Mouse (Mus musculus) kidney, embryonic 15.5 days (tissue): Measurements from ENCODE around the gene Klhl18. TPM values are rescaled to one million over a fixed set of nuclear protein-coding genes. Genes with fewer than 3 reads are reported as not detected.
A peak's percentile ranks its signal among the peaks of the same experiment; 100 is the strongest.
"Not testable (repeated sequence)": the region's sequence is repeated elsewhere in the genome, so short reads cannot be mapped to it uniquely, and the experiment has no call there.

Experiments used
- ATAC-seq: fragments of 200-750 bp; cut with Nextera tagmentation; replicated peaks from 2 replicates; pipeline ENCODE4 v1.8.0; 2017; ENCODE audit warnings: moderate TSS enrichment; ENCODE audit not compliant: low FRiP score
- H3K27ac ChIP-seq: fragments of 300-500 bp; sonication (generic); 2 replicates; pipeline ENCODE4 v1.5.1; 2015; ENCODE audit warnings: mild to moderate bottlenecking, inconsistent platforms
- H3K27me3 ChIP-seq: fragments of 300-500 bp; sonication (generic); 2 replicates; pipeline ENCODE4 v1.6.1; 2015; ENCODE audit warnings: inconsistent platforms
- H3K36me3 ChIP-seq: fragments of 300-500 bp; sonication (generic); 2 replicates; pipeline ENCODE4 v1.6.1; 2015; ENCODE audit warnings: inconsistent platforms
- H3K4me1 ChIP-seq: fragments of 300-500 bp; sonication (generic); 2 replicates; pipeline ENCODE4 v1.6.1; 2015; ENCODE audit warnings: inconsistent platforms
- H3K4me2 ChIP-seq: fragments of 300-500 bp; sonication (generic); 2 replicates; pipeline ENCODE4 v1.6.1; 2015; ENCODE audit warnings: moderate library complexity, mild to moderate bottlenecking, inconsistent platforms
- H3K4me3 ChIP-seq: fragments of 300-500 bp; sonication (generic); replicated peaks from 2 replicates; pipeline ENCODE4 v1.5.1; 2015; ENCODE audit warnings: mild to moderate bottlenecking, inconsistent platforms
- H3K9ac ChIP-seq: fragments of 300-500 bp; sonication (generic); 2 replicates; pipeline ENCODE4 v1.6.1; 2015; ENCODE audit warnings: mild to moderate bottlenecking, inconsistent platforms
- H3K9me3 ChIP-seq: fragments of 300-500 bp; sonication (generic); replicated peaks from 2 replicates; pipeline ENCODE4 v1.6.1; 2016; ENCODE audit warnings: inconsistent platforms
- WGBS: fragments of 180-500 bp; shearing (Covaris S2); methylation state at CpG from one replicate; pipeline ENCODE4 v1.1.7; 2015; ENCODE audit warnings: mixed read lengths; 5-methylcytosine and 5-hydroxymethylcytosine counted together
- polyA plus RNA-seq: library from polyadenylated mRNA; unstranded; fragments of >200 nt; fragmentation: Nextera tagmentation; extraction: Ambion mirVana; gene quantifications from 2 replicates; pipeline ENCODE4 v1.2.1, GENCODE M21; 2015

The Klhl18 gene
- polyA plus RNA-seq, 1 experiment from 2014 or later, result 10.5 TPM

DNA sequence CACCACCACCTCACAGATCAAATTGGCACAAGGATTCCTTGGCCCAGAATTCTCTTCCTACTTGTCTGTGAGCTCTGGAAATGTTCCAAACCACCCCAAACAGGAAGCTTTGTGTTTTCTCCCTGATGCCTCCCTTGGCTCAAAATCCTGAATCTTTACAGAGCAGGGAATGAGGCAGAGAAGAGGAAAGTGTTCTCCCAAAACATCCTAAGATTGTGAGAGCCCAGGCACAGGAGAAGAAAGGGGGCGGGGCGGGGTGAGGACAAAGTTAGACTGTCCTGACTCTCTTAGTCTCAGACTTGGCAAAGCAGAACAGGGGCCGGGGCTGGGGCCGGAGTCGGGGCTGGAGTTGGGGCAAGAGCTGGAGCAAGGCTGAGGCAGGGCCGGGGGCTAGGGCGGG lies 63.6 kb downstream of the Klhl18 start:
- no peak for ATAC-seq
- Histone ChIP-seq H3K4me2 (no peak overlapping the region), H3K4me3 (no peak overlapping the region), H3K9ac (no peak overlapping the region), H3K36me3 (no peaks in the 10 kb centered on the region), H3K9me3 (no peaks in the 10 kb centered on the region), H3K27ac (no peak overlapping the region), H3K4me1 (peaks cover 8% of the 10 kb centered on the region), H3K27me3 (no peaks in the 10 kb centered on the region)
- WGBS, result 72% methylated on average over 7 of the region's 7 CpGs

DNA sequence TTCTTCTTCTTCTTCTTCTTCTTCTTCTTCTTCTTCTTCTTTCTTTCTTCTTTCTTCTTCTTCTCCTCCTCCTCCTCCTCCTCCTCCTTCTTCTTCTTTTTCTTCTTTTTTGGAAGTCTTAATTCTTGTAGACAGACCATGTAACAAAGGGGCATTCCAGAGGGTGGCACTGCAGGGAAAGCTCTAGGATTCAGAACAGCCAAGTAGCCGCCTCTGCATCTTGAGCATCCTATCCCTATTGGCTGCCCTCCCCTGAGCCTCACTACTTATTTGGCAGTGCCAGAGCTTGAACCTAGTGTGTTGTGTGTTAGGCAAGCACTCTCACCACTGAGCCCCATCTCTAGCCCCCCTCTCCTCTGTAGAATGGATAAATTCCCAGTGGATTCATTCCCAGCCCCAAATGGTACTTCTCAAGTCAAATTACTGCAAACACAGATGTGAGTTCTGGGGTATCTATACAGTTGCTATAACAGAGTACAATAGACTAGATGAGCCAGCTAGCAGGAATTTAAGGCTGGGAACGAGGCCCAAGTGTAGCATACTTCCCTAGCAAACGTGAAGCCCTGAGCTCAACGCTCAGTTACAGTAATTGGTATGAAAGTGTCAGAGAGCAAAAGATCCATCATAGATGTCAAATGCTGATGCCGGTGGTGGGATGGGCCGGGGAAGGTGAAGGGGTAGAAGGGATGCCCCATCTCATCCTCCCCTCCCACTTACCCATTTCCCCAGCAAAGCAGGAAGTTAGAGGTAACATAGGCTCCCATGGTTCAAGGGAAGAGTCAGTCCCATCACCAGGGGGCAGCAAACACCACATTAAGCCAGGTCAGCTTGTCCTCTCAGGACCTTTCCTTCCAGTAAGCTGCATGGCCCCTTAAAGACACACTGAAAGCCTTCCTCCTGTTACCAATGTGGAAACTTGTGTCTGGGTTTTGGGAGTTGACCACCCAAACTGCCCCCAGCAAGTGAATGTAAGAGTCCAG lies 65.3 kb downstream of the Klhl18 start:
- peaks cover 16% of the 10 kb centered on the region for H3K4me1 ChIP-seq
- H3K9me3 ChIP-seq, result no peaks in the 10 kb centered on the region
- H3K4me3 ChIP-seq, result no peak overlapping the region
- no peaks in the 10 kb centered on the region for H3K27me3 ChIP-seq
- no peak overlapping the region for H3K4me2 ChIP-seq
- H3K9ac ChIP-seq, result no peak overlapping the region
- H3K27ac ChIP-seq, result no peak overlapping the region
- 46% methylated on average over 6 of the region's 6 CpGs for WGBS
- no peaks in the 10 kb centered on the region for H3K36me3 ChIP-seq
- ATAC-seq, result no peak

DNA sequence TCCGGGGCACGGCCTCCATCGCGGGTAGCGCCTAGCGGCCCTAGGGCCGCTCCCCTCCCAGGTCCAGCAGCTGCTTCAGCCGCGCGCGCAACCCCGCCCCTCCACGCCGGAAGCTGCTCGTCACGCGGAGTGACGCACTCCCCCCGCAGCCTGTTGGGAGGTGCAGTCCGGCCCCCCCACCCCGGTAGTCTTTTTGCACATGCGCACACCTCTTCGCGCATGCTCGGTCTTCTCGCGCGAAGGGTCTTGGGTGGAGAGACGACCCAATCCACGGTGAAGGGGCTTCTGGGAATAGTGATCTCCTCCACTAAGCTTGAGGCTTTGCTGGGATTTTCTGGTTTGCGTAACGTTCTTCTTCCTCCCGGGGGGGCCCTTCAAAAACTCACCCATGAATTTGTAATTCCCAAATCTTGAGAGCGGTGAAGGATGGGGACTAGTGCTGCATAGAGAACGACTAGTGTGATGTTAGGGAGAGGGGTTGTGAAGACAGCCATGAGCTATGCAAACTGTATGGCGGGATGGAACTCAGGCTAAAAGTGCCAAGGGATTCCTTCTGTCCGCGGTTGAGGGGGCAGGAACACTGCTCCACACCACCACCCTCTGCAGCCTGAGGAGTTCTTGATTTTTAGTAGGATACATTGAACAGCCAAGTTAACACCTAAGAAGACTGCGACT lies 68.3 kb downstream of the Klhl18 start, which contains the start of gene Ptpn23:
Gene Ptpn23 (minus strand): TSS at position 115 of the 675 bp plus-strand sequence.
- peak; percentile 96 for ATAC-seq
- Histone ChIP-seq H3K4me2 (peak within 1 kb of the TSS; percentile 90), H3K4me1 (peaks cover 20% of the 10 kb centered on the region), H3K4me3 (peak within 1 kb of the TSS; percentile 98), H3K36me3 (peaks cover 9% of the 10 kb centered on the region), H3K9me3 (no peaks in the 10 kb centered on the region), H3K27ac (peak within 1 kb of the TSS; percentile 88), H3K27me3 (no peaks in the 10 kb centered on the region), H3K9ac (peak within 1 kb of the TSS; percentile 76)
- under 1% methylated on average over 38 of the region's 39 CpGs for WGBS

DNA sequence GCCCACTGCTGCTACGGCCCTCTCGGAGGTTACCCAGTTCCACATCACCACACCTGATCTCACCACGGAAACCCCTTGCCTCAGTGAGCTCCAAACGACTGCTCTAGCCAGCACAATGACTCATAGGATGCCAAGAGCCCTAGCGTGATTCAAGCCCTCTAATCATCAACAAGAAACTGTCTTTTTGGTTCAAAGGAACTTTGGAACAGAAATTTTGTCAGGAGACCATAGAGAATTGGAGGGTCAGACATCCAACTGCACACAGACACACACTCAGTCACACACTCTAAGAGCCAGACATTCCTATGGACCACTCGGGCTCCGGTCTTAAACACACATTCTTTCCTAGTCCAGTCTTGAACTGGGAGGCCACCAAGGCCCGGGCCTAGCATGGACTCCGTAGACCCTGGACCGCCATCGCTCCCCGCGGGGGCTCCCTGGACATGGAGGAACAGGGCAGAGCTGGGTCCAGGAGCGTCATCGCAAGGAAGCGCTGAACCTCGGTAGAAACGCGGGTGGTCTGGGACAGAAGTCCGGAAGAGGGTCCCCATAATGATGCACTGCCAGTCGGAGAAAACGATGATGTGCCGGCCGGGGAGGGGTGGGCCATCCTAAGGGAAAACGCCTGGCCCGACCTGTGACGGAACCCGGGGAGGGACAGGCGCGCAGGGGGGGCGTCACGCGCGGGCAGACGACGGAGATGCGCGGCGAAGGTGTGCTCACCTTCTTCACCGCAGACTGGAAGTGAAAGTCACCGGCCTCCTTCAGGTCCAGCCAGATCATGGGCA lies 69.0 kb downstream of the Klhl18 start:
- H3K4me2 ChIP-seq, result peak overlapping the region; percentile 90
- peaks cover 9% of the 10 kb centered on the region for H3K36me3 ChIP-seq

DNA sequence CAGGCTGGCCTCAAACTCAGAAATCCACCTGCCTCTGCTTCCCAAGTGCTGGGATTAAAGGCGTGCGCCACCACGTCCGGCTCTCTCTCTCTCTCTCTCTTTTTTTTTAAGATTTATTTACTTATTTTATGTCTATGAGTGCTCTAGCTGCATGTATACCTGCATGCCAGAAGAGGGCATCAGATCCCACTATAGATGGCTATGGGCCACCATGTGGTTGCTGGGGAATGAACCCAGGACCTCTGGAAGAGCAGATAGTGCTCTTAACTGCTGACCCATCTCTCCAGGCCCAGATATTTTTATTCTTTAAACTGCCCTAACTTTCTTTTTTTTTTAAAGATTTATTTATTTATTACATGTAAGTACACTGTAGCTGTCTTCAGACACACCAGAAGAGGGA lies 73.3 kb downstream of the Klhl18 start:
- not testable (repeated sequence) for H3K4me3 ChIP-seq, H3K9me3 ChIP-seq, H3K4me2 ChIP-seq, H3K27me3 ChIP-seq, H3K9ac ChIP-seq, H3K27ac ChIP-seq, ATAC-seq
- Histone ChIP-seq H3K36me3 (peaks cover 19% of the 10 kb centered on the region), H3K4me1 (peaks cover 12% of the 10 kb centered on the region)
- WGBS, result 89% methylated on average over 4 of the region's 4 CpGs

More for the DNA sequence above, 69.0 kb downstream of the Klhl18 start:
- H3K9ac ChIP-seq, result peak overlapping the region; percentile 76
- peak overlapping the region; percentile 84 for H3K27ac ChIP-seq
- H3K4me3 ChIP-seq, result peak overlapping the region; percentile 98
- H3K4me1 ChIP-seq, result peaks cover 20% of the 10 kb centered on the region
- peak; percentile 61 for ATAC-seq
- under 1% methylated on average over 41 of the region's 41 CpGs for WGBS
- H3K27me3 ChIP-seq, result no peaks in the 10 kb centered on the region
- H3K9me3 ChIP-seq, result no peaks in the 10 kb centered on the region

DNA sequence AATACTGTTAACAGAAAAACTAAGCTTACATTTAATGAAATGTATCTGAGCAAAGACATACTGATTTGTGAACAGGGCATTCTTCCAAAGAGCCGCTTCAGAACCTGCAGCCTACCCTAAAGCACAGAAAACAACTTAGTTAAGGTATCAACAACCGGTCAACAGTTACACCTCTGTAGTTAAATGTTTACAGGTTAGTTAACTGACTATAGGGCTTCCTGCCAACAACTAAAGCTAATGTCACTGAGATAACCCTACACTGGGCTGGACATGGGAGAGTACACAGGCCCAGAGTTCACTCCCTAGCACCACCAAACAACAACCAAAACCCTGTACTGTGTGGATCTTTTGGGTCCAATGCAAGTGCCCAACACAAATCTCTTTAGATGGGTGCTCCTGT lies 73.8 kb downstream of the Klhl18 start:
- no peak for ATAC-seq
- H3K27me3 ChIP-seq, result no peaks in the 10 kb centered on the region
- H3K36me3 ChIP-seq, result peaks cover 23% of the 10 kb centered on the region
- no peak overlapping the region for H3K9ac ChIP-seq
- H3K4me3 ChIP-seq, result no peak overlapping the region
- peaks cover 12% of the 10 kb centered on the region for H3K4me1 ChIP-seq
- H3K27ac ChIP-seq, result no peak overlapping the region
- H3K4me2 ChIP-seq, result no peak overlapping the region
- no peaks in the 10 kb centered on the region for H3K9me3 ChIP-seq
- 90% methylated on average over 2 of the region's 2 CpGs for WGBS

DNA sequence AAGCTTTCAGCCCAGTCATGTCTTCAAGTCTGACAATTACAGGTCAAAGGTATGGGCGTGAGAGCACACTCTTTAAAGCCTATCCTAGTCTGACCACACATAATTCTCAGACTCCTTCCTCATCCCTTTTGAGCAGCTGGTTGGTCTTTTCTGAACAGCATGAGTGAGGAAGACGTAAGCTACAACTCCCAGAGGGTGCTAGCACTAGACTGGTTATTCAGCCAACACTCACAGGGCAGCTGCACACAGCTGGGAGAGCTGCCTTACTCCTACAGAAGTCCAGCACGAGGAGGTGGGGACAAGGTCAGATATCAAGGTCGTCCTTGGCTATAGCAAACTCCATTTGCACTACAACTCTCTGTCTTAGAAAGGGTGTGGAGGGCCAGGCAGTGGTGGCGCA lies 75.8 kb downstream of the Klhl18 start:
- Histone ChIP-seq H3K4me2 (no peak overlapping the region), H3K27me3 (no peaks in the 10 kb centered on the region), H3K4me1 (0 out of 2 replicates have a peak, but pooled peaks cover 2% of the 10 kb centered on the region), H3K9me3 (no peaks in the 10 kb centered on the region), H3K4me3 (no peak overlapping the region), H3K9ac (no peak overlapping the region), H3K27ac (no peak overlapping the region), H3K36me3 (peaks cover 43% of the 10 kb centered on the region)
- WGBS, result 75% methylated on average over 5 of the region's 5 CpGs
- no peak for ATAC-seq

DNA sequence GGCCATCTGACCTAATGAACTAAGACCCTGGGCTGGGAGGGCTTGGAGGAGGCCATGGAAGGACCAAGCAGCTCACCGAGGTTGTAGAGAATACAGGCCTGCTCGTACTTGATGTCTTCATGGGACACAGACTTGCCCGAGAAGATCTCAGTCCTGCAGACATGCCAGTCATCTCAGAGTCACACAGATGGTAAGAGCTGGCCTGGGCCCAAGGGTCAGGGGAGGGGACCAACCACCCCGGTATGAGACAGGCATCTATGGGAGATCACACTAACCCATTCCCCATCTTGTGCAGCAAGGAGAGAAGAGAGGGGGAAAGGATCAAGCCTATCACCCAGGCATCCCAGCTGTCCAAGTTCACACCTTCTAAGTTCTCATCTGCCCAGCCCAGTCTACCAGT lies 83.2 kb downstream of the Klhl18 start:
- Histone ChIP-seq H3K9ac (no peak overlapping the region), H3K27ac (no peak overlapping the region), H3K4me3 (no peak overlapping the region), H3K9me3 (no peaks in the 10 kb centered on the region), H3K36me3 (peaks cover 96% of the 10 kb centered on the region), H3K27me3 (no peaks in the 10 kb centered on the region), H3K4me2 (no peak overlapping the region), H3K4me1 (no peaks in the 10 kb centered on the region)
- WGBS, result 94% methylated on average over 4 of the region's 4 CpGs
- ATAC-seq, result no peak

DNA sequence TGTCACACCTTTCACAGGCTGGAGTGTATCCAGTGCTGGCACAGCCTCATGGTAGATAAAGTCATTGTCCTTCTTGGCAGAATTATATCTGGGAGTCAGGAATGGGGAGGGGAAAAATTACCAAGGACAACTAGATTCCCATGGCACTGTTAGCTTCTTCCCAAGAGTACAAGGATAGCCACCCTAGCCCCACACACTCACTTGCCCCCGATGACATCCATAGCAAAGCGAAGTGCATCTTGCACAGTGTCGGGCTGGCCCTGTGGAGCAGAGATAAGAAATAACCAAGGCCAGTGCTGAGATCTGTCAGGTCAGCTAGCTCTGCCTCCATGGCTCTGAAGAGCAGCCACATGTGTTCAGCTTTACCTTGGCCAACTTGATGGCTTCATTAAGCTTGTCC lies 85.7 kb downstream of the Klhl18 start:
- no peak overlapping the region for H3K4me2 ChIP-seq
- no peak overlapping the region for H3K9ac ChIP-seq
- H3K4me3 ChIP-seq, result no peak overlapping the region

DNA sequence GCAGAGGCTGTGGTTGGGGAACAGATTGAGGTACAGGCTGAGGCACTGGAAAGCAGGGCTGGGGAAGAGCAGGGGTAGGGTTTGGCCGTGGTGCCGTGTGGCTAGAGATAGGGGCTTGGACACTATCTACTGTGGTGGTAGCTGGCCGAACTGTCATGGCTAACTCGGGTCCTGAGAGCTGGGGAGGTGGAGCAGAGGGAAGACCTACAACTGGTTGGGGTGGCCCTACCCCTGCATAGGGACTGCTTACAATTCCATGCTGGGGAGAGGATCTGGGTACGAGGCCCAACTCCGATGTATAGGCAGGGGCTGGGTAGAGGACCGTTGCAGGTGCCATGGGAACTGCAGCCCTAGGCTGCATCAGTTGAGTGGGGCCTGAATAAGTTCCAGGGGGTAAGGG lies 88.5 kb downstream of the Klhl18 start:
- no peak overlapping the region for H3K4me3 ChIP-seq
- no peaks in the 10 kb centered on the region for H3K4me1 ChIP-seq
- H3K4me2 ChIP-seq, result no peak overlapping the region
- no peak for ATAC-seq
- H3K27ac ChIP-seq, result no peak overlapping the region
- no peak overlapping the region for H3K9ac ChIP-seq
- WGBS, result 94% methylated on average over 7 of the region's 7 CpGs
- peaks cover 99% of the 10 kb centered on the region for H3K36me3 ChIP-seq
- no peaks in the 10 kb centered on the region for H3K9me3 ChIP-seq
- no peaks in the 10 kb centered on the region for H3K27me3 ChIP-seq

More for the DNA sequence above, 85.7 kb downstream of the Klhl18 start:
- no peak for ATAC-seq
- 99% methylated on average over 3 of the region's 3 CpGs for WGBS
- no peaks in the 10 kb centered on the region for H3K9me3 ChIP-seq
- peaks cover 96% of the 10 kb centered on the region for H3K36me3 ChIP-seq
- H3K4me1 ChIP-seq, result no peaks in the 10 kb centered on the region
- no peak overlapping the region for H3K27ac ChIP-seq
- no peaks in the 10 kb centered on the region for H3K27me3 ChIP-seq

DNA sequence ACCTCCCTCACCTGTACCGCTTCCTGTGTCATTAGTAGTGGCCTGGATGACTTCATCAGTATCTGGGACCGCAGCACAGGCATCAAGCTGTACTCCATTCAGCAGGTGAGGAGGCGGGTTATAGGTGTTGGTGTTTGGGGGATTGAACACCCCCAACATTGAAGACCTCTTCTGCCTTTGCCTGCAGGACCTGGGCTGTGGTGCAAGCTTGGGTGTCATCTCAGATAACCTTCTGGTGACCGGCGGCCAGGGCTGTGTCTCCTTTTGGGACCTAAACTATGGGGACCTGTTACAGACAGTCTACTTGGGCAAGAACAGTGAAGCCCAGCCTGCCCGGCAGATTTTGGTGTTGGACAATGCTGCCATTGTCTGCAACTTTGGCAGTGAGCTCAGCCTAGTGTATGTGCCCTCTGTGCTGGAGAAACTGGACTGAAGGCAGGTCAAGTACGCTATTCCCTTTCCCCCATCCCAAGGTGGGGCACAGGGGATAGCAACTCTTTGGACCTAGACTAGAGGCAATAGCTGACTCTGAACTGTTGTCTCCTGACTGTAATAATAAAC lies 92.0 kb downstream of the Klhl18 start:
- no peak for ATAC-seq
- no peak overlapping the region for H3K4me3 ChIP-seq
- 90% methylated on average over 7 of the region's 7 CpGs for WGBS

More for the DNA sequence above, 92.0 kb downstream of the Klhl18 start:
- H3K4me1 ChIP-seq, result peaks cover 9% of the 10 kb centered on the region; the same call in 1 of the 2 replicates
- no peak overlapping the region for H3K27ac ChIP-seq
- no peaks in the 10 kb centered on the region for H3K27me3 ChIP-seq
- H3K4me2 ChIP-seq, result no peak overlapping the region
- H3K36me3 ChIP-seq, result peaks cover 95% of the 10 kb centered on the region
- H3K9ac ChIP-seq, result no peak overlapping the region
- no peaks in the 10 kb centered on the region for H3K9me3 ChIP-seq
